Mouse (Mus musculus): Measurements from ENCODE around the gene Fam53b.

GRCm38 (mm10) chr7:132714236-132714923 lies 99.3 kb downstream of the Fam53b start:
- TF ChIP-seq CTCF (IDR thresholded peaks at IDR 0.05; ENCODE audit: extremely low read depth, insufficient read depth, low read length) = no peak
- peak; percentile 40; the same call in 1 of the 2 replicates for TF ChIP-seq POLR2A (IDR thresholded peaks at IDR 0.05; ENCODE audit: extremely low read depth, insufficient read depth, low read length)
